Mouse (Mus musculus): ENCODE results near the gene Pcgf2.
"Not testable (repeated sequence)": the region's sequence is repeated elsewhere in the genome, so short reads cannot be mapped to it uniquely, and the experiment has no call there.

The Pcgf2 gene

GRCm38 (mm10) chr11:97669268-97669667, 31.0 kb downstream of the Pcgf2 start:
- no peak for DNase-seq (ENCODE audit: low read depth, low spot score)

DNA sequence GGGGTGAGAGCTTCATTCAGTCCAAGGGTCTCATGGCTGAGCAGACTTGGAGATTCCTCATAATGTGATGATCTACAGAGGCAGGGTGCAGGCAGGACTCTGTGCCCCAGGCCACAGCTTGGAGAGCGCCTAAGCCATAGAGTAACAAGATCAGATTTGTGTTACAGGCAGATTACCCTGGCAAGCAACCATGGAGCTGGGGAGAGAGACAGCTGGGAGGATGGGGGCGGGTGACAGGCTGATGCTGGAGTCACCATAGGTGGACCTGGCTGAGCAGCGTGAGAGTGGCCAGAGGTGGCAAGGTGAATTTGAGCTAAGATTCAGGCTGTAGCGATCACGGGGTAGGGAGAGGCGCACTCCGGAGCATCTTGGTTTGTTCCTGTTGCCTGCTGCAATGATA, 32.1 kb downstream of the Pcgf2 start:
- DNase-seq (ENCODE audit: low read depth, low spot score) = no peak

GRCm38 (mm10) chr11:97666794-97667193, 33.5 kb downstream of the Pcgf2 start:
- no peak for DNase-seq (ENCODE audit: low read depth, low spot score)

DNA sequence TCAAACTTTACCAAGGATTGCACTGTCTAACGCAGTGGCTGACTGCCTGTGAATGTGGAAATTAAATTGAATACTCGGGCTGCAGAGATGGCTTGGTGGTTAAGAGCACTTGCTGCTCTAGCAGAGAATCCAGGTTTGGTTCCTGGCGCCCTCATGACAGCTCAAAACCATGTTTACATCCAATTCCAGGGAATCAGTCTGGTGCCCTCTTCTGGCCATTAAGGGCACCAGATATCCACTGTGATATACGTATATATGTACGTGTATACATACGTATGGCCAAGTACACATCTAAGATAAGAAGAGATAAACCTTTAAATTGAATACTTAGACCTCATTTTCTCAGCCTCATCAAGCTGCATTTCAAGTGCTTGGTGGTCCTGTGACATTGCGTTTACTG, 34.1 kb downstream of the Pcgf2 start:
- no peak for DNase-seq (ENCODE audit: low read depth, low spot score)

DNA sequence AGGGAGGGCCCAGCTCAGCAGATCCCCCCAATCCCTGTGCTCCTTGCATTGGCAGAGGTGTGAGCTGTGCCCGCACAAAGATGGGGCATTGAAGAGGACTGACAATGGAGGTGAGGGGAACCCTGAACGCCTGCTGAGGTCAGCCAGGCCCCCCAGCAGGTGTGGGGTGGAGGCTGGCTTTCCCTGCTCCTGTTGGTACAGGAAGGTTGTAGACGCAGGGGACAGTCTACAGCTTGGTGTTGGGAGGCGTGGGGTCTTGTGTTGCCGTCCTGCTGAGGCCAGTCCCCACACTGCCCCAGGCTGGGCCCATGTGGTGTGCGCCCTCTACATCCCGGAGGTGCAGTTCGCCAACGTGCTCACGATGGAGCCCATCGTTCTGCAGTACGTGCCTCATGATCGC, 34.9 kb downstream of the Pcgf2 start:
- DNase-seq (ENCODE audit: low read depth, low spot score) = no peak

DNA sequence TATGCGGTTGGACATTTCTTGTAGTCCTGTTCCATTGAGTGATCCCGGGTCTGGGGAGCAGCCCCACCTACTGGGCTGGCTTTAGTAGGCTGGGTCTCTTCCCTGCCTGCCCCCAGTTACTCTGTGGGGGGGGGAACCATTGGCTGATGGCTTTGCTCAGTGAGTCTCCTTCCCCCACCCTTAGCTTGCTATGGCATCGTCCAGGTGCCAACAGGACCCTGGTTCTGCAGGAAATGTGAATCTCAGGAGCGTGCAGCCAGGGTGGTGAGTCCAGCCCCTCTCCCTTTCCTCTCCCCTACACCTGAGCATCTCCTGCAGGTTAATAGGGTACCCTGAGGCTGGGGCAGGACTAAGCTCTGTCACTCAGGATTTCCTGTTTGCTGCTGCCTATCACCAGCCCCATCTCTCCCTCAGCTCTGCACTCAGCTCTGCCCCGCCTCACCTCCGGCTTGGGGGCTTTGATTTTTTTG, 35.5 kb downstream of the Pcgf2 start:
- no peak for DNase-seq (ENCODE audit: low read depth, low spot score)

- DNase-seq (ENCODE audit: low read depth, low spot score) = no peak
Measured at GRCm38 (mm10) chr11:97664339-97664665, 36.0 kb downstream of the Pcgf2 start.

DNA sequence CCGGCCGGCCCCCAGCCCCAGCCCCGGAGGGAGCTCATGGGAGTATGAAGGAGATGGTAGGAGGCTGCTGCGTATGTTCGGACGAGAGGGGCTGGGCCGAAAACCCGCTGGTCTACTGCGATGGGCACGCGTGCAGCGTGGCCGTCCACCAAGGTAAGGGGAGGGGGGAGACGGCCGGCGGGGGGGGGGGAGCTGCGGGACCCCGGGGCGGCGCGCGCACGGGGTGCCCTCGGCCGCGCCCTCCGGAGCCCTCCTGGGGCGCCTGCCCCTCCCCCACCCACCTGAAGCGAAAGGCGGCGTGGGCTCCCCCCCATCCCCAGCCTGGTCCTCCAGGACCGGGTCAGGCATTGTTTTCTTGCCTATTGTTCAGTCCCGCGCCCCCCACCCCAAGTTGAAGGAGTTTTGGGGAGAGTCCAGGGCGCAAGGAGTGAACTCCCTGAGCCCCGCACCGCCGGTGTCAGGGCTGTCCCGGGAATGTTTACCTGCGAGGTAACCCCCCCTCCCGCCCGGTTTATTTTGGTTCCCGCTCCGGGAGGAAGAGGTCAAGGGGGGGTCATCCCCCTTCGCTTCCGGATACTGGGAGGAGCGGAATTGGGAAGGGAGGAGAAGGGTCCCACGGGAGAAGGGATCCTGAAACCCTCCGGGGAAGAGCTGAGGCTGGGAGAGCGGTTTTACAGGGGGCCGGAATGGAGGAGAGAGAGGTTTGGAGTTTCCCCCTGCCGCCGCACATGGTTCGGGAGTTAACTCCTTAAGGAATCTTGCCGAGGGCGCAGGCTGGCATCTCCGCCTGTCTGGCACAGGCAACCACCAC, 36.6 kb downstream of the Pcgf2 start:
- DNase-seq (ENCODE audit: low read depth, low spot score) = no peak

GRCm38 (mm10) chr11:97662893-97663527, 37.3 kb downstream of the Pcgf2 start, which contains the start of gene Mllt6:
TSS of gene Mllt6 (plus strand) at chr11:97663414.
- peak; percentile 79 for DNase-seq (ENCODE audit: low read depth, low spot score)

- DNase-seq (ENCODE audit: low read depth, low spot score) = no peak
Measured at GRCm38 (mm10) chr11:97662207-97662892, 37.9 kb downstream of the Pcgf2 start.

DNA sequence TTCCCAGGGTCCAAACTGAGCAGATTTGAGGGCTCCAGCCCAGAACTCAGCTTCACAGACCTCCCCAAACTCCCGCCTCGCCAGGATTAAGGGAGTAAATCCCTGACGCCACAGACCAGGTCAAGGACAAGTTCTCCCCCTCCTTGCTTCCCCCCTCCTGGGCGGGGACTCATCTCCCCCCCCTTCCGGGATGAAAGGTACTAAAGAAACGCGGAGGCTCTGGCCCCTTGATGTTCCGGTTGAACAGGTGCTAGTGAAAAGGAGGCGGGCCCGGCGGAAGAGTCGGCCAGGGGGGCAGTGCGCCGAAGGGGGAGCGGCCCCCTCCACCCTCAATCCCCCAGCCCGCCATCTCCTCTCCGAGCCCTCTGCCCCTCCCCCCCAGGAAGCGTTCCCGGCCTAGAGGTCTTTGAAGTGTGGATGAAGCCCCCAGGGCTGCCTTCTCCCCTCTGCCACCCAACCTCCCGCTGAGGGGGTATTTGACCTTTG, 38.6 kb downstream of the Pcgf2 start:
- peak; percentile 67 for DNase-seq (ENCODE audit: low read depth, low spot score)

- DNase-seq (ENCODE audit: low read depth, low spot score) = no peak
Measured at GRCm38 (mm10) chr11:97660734-97661647, 39.3 kb downstream of the Pcgf2 start.

GRCm38 (mm10) chr11:97659990-97660714, 40.1 kb downstream of the Pcgf2 start:
- peak; percentile 65 for DNase-seq (ENCODE audit: low read depth, low spot score)

DNA sequence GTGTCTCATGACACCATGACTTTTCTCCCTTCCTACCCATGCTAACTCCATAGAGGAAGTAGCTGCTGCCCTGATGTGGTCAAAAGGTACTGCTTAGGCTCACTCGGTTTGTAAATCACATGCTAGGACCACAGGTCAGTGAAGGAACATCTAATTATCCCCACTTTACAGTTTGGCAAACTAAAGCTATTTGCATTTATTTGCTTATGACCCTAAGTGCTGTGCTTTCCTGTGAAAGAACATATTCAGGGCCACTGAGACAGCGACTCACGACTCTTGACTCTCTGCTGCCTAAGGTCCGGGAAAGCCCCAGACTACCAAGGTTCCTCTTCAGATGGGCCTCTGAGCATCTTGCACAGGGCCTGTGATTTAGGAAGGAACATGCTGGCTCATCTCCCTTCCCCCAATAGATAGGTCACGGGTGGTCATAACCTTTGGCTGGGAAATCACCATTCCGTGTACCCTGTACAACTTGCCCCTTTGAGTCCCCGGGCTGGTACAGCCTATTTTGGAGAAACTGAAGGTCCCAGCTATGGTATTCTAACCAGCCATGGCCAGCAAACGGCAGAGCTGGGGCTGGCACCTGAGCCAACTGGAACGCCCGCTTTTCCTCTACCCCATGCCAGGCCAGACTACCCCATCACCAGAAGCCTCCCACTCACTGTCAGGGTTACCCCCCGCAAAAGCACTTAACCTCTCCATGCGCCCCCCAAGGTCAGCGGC, 40.9 kb downstream of the Pcgf2 start:
- no peak for DNase-seq (ENCODE audit: low read depth, low spot score)

DNA sequence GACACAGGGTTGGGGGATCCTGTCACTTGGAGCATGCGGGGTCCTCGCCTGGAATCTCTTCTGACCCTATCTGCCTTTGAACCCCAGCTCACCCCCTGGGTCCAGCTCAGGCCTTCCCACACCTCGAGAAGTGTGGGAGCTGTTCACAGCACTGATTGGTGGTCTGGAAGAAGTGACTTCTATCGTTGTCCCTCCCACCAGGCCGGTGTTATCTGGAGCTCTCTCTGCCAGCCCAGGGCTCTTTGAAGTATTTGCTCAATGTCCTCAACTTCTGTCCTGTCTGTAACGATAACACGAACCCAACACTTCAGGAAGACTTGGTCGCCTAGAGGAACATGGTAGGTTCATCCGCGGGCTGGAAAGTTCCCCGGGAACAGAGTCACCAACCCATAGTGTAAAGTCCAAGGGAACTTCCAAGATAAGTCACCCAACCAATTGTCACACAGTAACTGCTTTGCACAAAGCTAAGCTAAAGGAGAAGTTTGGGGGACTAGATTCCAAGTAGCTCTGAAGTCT, 41.5 kb downstream of the Pcgf2 start:
- DNase-seq (ENCODE audit: low read depth, low spot score) = no peak

- not testable (repeated sequence) for DNase-seq (ENCODE audit: low read depth, low spot score)
Measured at GRCm38 (mm10) chr11:97657967-97658366, 42.3 kb downstream of the Pcgf2 start.

DNA sequence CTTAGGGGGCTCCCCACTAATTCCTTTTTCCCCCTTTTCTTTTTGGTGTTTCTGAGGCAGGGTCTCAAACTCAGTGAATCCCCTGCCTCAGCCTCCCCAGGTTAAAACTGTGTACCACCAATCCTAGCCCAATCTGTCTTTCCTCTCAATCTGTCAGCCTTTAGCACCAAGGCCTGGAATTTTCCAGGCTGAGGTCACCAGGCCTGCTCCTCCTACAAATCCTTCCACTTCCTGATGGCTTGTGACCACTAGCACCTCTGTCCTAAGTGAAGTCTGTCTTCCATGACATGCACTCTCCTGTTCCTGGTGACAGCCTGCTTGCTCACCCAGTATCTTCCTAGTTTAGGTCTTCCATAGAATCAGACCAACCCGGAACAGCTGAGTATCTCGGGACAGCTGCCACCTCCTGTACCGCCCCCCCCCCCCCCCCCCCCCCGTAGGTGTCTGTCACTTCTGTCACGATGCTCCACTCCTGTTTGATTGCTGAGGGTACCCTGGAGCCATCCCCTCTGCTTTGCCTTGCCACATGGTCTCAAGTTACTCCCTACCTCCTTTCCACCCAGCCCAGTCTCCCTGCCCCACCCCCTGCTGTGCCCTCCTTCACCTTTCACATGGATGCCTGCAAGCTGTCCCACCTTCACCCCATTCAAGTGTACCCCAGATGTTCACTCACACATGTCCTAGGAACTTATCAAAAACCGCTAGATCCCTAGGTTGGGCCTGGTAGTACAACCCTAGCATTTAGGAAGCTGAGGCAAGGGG, 42.9 kb downstream of the Pcgf2 start:
- DNase-seq (ENCODE audit: low read depth, low spot score) = no peak

- DNase-seq (ENCODE audit: low read depth, low spot score) = no peak
Measured at GRCm38 (mm10) chr11:97656269-97656971, 43.9 kb downstream of the Pcgf2 start.
